Mouse (Mus musculus): Measurements from ENCODE around the gene Dusp14.

Gene Dusp14

GRCm38 (mm10) chr11:84066927-84067645 lies 2.0 kb downstream of the Dusp14 start:
- DNase-seq (ENCODE audit: low read depth, low spot score), result no peak

GRCm38 (mm10) chr11:84066071-84066481 lies 3.0 kb downstream of the Dusp14 start:
- DNase-seq (ENCODE audit: low read depth, low spot score), result no peak

GRCm38 (mm10) chr11:84063631-84064209 lies 5.3 kb downstream of the Dusp14 start:
- no peak for DNase-seq (ENCODE audit: low read depth, low spot score)

GRCm38 (mm10) chr11:84062805-84063204 lies 6.3 kb downstream of the Dusp14 start:
- no peak for DNase-seq (ENCODE audit: low read depth, low spot score)

- no peak for DNase-seq (ENCODE audit: low read depth, low spot score)
These were observed 7.2 kb downstream of the Dusp14 start for GRCm38 (mm10) chr11:84061881-84062280.

- DNase-seq (ENCODE audit: low read depth, low spot score), result no peak
These were observed 8.4 kb downstream of the Dusp14 start for GRCm38 (mm10) chr11:84060635-84061034.

GRCm38 (mm10) chr11:84059784-84060183 lies 9.3 kb downstream of the Dusp14 start:
- no peak for DNase-seq (ENCODE audit: low read depth, low spot score)

GRCm38 (mm10) chr11:84057418-84057817 lies 11.6 kb downstream of the Dusp14 start:
- no peak for DNase-seq (ENCODE audit: low read depth, low spot score)

GRCm38 (mm10) chr11:84053524-84054163 lies 15.4 kb downstream of the Dusp14 start:
- no peak for DNase-seq (ENCODE audit: low read depth, low spot score)

- no peak for DNase-seq (ENCODE audit: low read depth, low spot score)
These were observed 16.0 kb downstream of the Dusp14 start for GRCm38 (mm10) chr11:84053055-84053454.

- no peak for DNase-seq (ENCODE audit: low read depth, low spot score)
These were observed 20.6 kb downstream of the Dusp14 start for GRCm38 (mm10) chr11:84048411-84048810.

- no peak for DNase-seq (ENCODE audit: low read depth, low spot score)
These were observed 21.8 kb downstream of the Dusp14 start for GRCm38 (mm10) chr11:84047270-84047669.

GRCm38 (mm10) chr11:84044988-84045387 lies 24.1 kb downstream of the Dusp14 start:
- DNase-seq (ENCODE audit: low read depth, low spot score), result no peak

GRCm38 (mm10) chr11:84042808-84043762 lies 26.0 kb downstream of the Dusp14 start:
- no peak for DNase-seq (ENCODE audit: low read depth, low spot score)

- DNase-seq (ENCODE audit: low read depth, low spot score), result no peak
These were observed 28.4 kb downstream of the Dusp14 start for GRCm38 (mm10) chr11:84040621-84041020.

- DNase-seq (ENCODE audit: low read depth, low spot score), result no peak
These were observed 35.4 kb downstream of the Dusp14 start for GRCm38 (mm10) chr11:84033671-84034070.

- no peak for DNase-seq (ENCODE audit: low read depth, low spot score)
These were observed 36.5 kb downstream of the Dusp14 start for GRCm38 (mm10) chr11:84032559-84032958.

- no peak for DNase-seq (ENCODE audit: low read depth, low spot score)
These were observed 37.1 kb downstream of the Dusp14 start for GRCm38 (mm10) chr11:84031971-84032370.

- DNase-seq (ENCODE audit: low read depth, low spot score), result no peak
These were observed 40.6 kb downstream of the Dusp14 start for GRCm38 (mm10) chr11:84028271-84029028.

- DNase-seq (ENCODE audit: low read depth, low spot score), result no peak
These were observed 41.8 kb downstream of the Dusp14 start for GRCm38 (mm10) chr11:84027231-84027630.

All from embryo, embryonic 11.5 days (tissue).